Mouse (Mus musculus): ENCODE data around the gene Mndal.

- TF ChIP-seq CTCF (IDR thresholded peaks at IDR 0.05; ENCODE audit: control insufficient read depth, insufficient read depth, low read length), result no peak
- no peak for TF ChIP-seq POLR2A (IDR thresholded peaks at IDR 0.05; ENCODE audit: borderline replicate concordance, control insufficient read depth, low read depth, low read length)
These were observed 75.8 kb downstream of the Mndal start for GRCm38 (mm10) chr1:173866504-173866903.

Measured in bone marrow, adult 2 months (tissue).